Mouse (Mus musculus) ES-Bruce4 (cell line): ENCODE measurements around the gene Gm29609.

ENCODE experiments used
- CTCF ChIP-seq: IDR thresholded peaks from one replicate; pipeline ENCODE4 v1.8.1; 2011; ENCODE audit warnings: low read depth, low read length
- EP300 ChIP-seq: IDR thresholded peaks from 2 replicates; pipeline ENCODE4 v1.6.1; 2011; ENCODE audit warnings: low read depth, low read length; ENCODE audit not compliant: insufficient read depth
- POLR2A ChIP-seq: IDR thresholded peaks from one replicate; pipeline ENCODE4 v1.8.1; 2011; ENCODE audit warnings: low read length; ENCODE audit not compliant: insufficient read depth

DNA sequence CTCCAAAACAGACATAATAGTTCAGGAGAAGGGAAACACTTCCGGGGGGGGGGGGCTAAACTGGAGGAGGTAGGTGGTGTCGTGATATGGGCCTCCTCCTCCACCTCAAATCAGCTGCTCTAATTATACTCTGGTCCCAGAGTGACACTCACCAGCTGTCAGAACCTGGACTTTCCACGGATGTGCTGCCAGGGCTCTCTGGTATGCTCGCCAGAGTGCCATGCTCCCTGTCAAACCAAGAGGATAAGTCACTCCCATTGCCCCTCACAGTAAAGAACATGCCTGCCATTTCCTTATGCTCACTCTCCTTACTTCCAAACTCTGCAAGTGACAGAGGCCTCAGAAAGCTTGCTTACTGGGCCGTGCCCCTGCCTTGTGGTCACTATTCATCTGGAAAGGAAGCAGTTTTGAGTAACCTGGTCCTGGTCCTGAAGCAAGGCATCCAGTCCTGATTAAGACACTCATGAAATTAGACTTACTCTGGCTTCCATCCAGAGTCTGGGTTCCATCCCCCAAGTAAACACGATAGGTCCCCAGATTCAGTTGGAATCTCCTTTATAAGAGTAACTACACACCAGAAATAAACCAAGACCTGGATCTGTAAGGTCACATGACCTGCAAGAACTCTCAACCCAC is 26.1 kb downstream of the Gm29609 start:
- TF ChIP-seq CTCF (no peak), POLR2A (no peak), EP300 (no peak)
